ENCODE assay signal across 11 mouse cellular contexts in genomic region chr1:52454509-52455001, GRCm38 (mm10). TPM values are rescaled to one million over a fixed set of nuclear protein-coding genes. Genes with fewer than 3 reads are reported as not detected.
DNase-seq lines count a peak whose midpoint lies in the region; ATAC-seq and TF ChIP-seq lines count a peak whose summit lies in the region.
"Had no signal": no experiment of that assay in that cellular context is flagged by ENCODE, and none has a peak within 500 bp of the region (broad histone marks: within the 10 kb centered on the region; RNA-seq: fewer than 3 reads in every experiment).

No protein-coding gene starts in this region.

- 83% methylated on average over 3 of the region's 3 CpGs for WGBS in hindbrain, postnatal 0 days
- WGBS in hindbrain, embryonic 16.5 days, result 91% methylated on average over 3 of the region's 3 CpGs
- WGBS in hindbrain, embryonic 10.5 days, result 83% methylated on average over 3 of the region's 3 CpGs

- no peaks in the 10 kb centered on the region for H3K9me3 ChIP-seq in hindbrain, postnatal 0 days (ENCODE audit: low read length)
- H3K9me3 ChIP-seq in hindbrain, embryonic 16.5 days (ENCODE audit: control insufficient read depth, low read length), result no peaks in the 10 kb centered on the region
- no peaks in the 10 kb centered on the region for H3K9me3 ChIP-seq in hindbrain, embryonic 10.5 days
- H3K9me3 ChIP-seq: neural tube, embryonic 15.5 days had no signal

- no peak for DNase-seq in hindbrain, postnatal 0 days (ENCODE audit: low spot score)
- DNase-seq in adipocyte (ENCODE audit: low spot score), result peak; percentile 21
- peak; percentile 13 to 49 for DNase-seq in heart, postnatal 14 days
- no peak for DNase-seq in kidney, postnatal 14 days
- no peak for DNase-seq in hindbrain, embryonic 10.5 days (ENCODE audit: low spot score)
- DNase-seq: kidney, adult 8-10 months; thymus, postnatal 25 days had no signal

- no peaks in the 10 kb centered on the region for H3K4me1 ChIP-seq in hindbrain, postnatal 0 days (ENCODE audit: insufficient read depth, low read length)
- no peaks in the 10 kb centered on the region for H3K4me1 ChIP-seq in hindbrain, embryonic 16.5 days (ENCODE audit: control insufficient read depth, insufficient read depth, low read depth, low read length)
- H3K4me1 ChIP-seq in hindbrain, embryonic 10.5 days (replicated peaks), result peaks cover 7% of the 10 kb centered on the region; the same call in 1 of the 2 replicates
- H3K4me1 ChIP-seq: neural tube, embryonic 15.5 days had no signal

- no peak overlapping the region for H3K4me2 ChIP-seq in hindbrain, postnatal 0 days (ENCODE audit: low read depth, low read length)
- no peak overlapping the region for H3K4me2 ChIP-seq in hindbrain, embryonic 16.5 days (ENCODE audit: low read length)
- H3K4me2 ChIP-seq: lung, embryonic 14.5 days; neural tube, embryonic 15.5 days had no signal

- intact Hi-C loops in heart, postnatal 14 days (cut with DNase I), result no loop called here

- H3K4me3 ChIP-seq in hindbrain, postnatal 0 days (ENCODE audit: low read length), result no peak overlapping the region
- H3K4me3 ChIP-seq in hindbrain, embryonic 16.5 days (ENCODE audit: low read length), result no peak overlapping the region
- H3K4me3 ChIP-seq in hindbrain, embryonic 10.5 days, result no peak overlapping the region
- H3K4me3 ChIP-seq: neural tube, embryonic 15.5 days had no signal

- H3K36me3 ChIP-seq in hindbrain, postnatal 0 days (ENCODE audit: insufficient read depth, low read length), result no peaks in the 10 kb centered on the region
- no peaks in the 10 kb centered on the region for H3K36me3 ChIP-seq in hindbrain, embryonic 16.5 days (ENCODE audit: control insufficient read depth, insufficient read depth, low read length)
- no peaks in the 10 kb centered on the region for H3K36me3 ChIP-seq in hindbrain, embryonic 10.5 days
- H3K36me3 ChIP-seq: neural tube, embryonic 15.5 days had no signal

- 0 out of 2 replicates have a peak, but pooled peaks have one; percentile 15 for ATAC-seq in hindbrain, postnatal 0 days
- no peak for ATAC-seq in hindbrain, embryonic 16.5 days
- ATAC-seq in megakaryocyte-erythroid progenitor cell, adult 5-6 weeks (replicated peaks; ENCODE audit: low FRiP score, low TSS enrichment, poor library complexity, severe bottlenecking), result peak; percentile 99

- no peak for TF ChIP-seq CTCF in hindbrain, postnatal 0 days (IDR thresholded peaks at IDR 0.05; ENCODE audit: low read depth)

- no peak overlapping the region for H3K27ac ChIP-seq in hindbrain, postnatal 0 days
- no peak overlapping the region for H3K27ac ChIP-seq in hindbrain, embryonic 16.5 days (ENCODE audit: low read depth, low read length)
- H3K27ac ChIP-seq in hindbrain, embryonic 10.5 days, result no peak overlapping the region
- H3K27ac ChIP-seq: neural tube, embryonic 15.5 days had no signal

- H3K9ac ChIP-seq in hindbrain, postnatal 0 days (replicated peaks; ENCODE audit: low read length), result no peak overlapping the region
- no peak overlapping the region for H3K9ac ChIP-seq in hindbrain, embryonic 16.5 days (ENCODE audit: low read depth, low read length)
- H3K9ac ChIP-seq: lung, embryonic 14.5 days; neural tube, embryonic 15.5 days had no signal

- H3K27me3 ChIP-seq in hindbrain, postnatal 0 days (ENCODE audit: insufficient read depth, low read length), result no peaks in the 10 kb centered on the region
- H3K27me3 ChIP-seq in hindbrain, embryonic 16.5 days (replicated peaks; ENCODE audit: control insufficient read depth, insufficient read depth, low read length), result no peaks in the 10 kb centered on the region
- no peaks in the 10 kb centered on the region for H3K27me3 ChIP-seq in hindbrain, embryonic 10.5 days (ENCODE audit: insufficient read depth, poor library complexity, severe bottlenecking)
- H3K27me3 ChIP-seq: neural tube, embryonic 15.5 days had no signal

RNA-seq across cellular contexts. Expression of gene Nab1, which starts 45.9 kb away (rescaled TPM):
- 15.7 and 15.8 TPM in 2 replicates for total RNA-seq in hindbrain, postnatal 0 days (2014; rRNA removed)
- polyA plus RNA-seq in hindbrain, postnatal 0 days (2015; fragmentation: Nextera tagmentation; extraction: Ambion mirVana), result 9.8 TPM in 2 replicates
- 8.0 and 9.0 TPM in 2 replicates for polyA plus RNA-seq in hindbrain, embryonic 16.5 days (2015; fragmentation: Nextera tagmentation; extraction: Ambion mirVana)
- 10 to 100 TPM; 24.8 to 25.7 TPM for total RNA-seq in heart, postnatal 14 days (2021)
- 11.5 and 12.1 TPM in 2 replicates for total RNA-seq in megakaryocyte-erythroid progenitor cell, adult 5-6 weeks (2014; fragmentation: Nextera tagmentation)
- total RNA-seq in megakaryocyte-erythroid progenitor cell, adult 5-6 weeks (2017), result 22.5 and 29.8 TPM in 2 replicates
- 3.8 and 4.3 TPM in 2 replicates for polyA plus RNA-seq in hindbrain, embryonic 10.5 days (2016; fragmentation: Nextera tagmentation; extraction: Ambion mirVana)

Comparison
In these comparisons a context has a peak if more than half of its experiments do, and no peak if none do; other contexts are left out.
1. DNase-seq: peak in adipocyte (single experiment) and heart, postnatal 14 days (2 of 2); none in hindbrain, postnatal 0 days (single experiment), kidney, postnatal 14 days (single experiment) and hindbrain, embryonic 10.5 days (single experiment).